Mouse (Mus musculus): ENCODE measurements around the gene Ptk6. TPM values are rescaled to one million over a fixed set of nuclear protein-coding genes. Genes with fewer than 3 reads are reported as not detected.

Ptk6 gene
- polyA plus RNA-seq, 1 experiment from 2014 or later, result not detected

- Histone ChIP-seq H3K4me3 (ENCODE audit: low read length) (no peak overlapping the region), H3K4me1 (ENCODE audit: insufficient read depth, low read length) (peaks cover 6% of the 10 kb centered on the region), H3K36me3 (ENCODE audit: insufficient read depth, low read length) (no peaks in the 10 kb centered on the region), H3K27me3 (ENCODE audit: insufficient read depth, low read length) (no peaks in the 10 kb centered on the region), H3K9me3 (ENCODE audit: low read length) (no peaks in the 10 kb centered on the region), H3K27ac (ENCODE audit: low read length) (no peak overlapping the region), H3K4me2 (replicated peaks; ENCODE audit: low read depth, low read length) (no peak overlapping the region), H3K9ac (replicated peaks; ENCODE audit: low read length) (no peak overlapping the region)
- no peak for ATAC-seq (ENCODE audit: low FRiP score, low TSS enrichment)
- WGBS, result 95% methylated on average over 2 of the region's 2 CpGs
Measured at GRCm38 (mm10) chr2:181224994-181225393, 22.4 kb upstream of the Ptk6 start.

- 26% methylated on average over 2 of the region's 2 CpGs for WGBS
- peak overlapping the region; percentile 89 for H3K27ac ChIP-seq (ENCODE audit: low read length)
- H3K4me2 ChIP-seq (replicated peaks; ENCODE audit: low read depth, low read length), result peak overlapping the region; percentile 69
- peaks cover 16% of the 10 kb centered on the region for H3K4me1 ChIP-seq (ENCODE audit: insufficient read depth, low read length)
- H3K4me3 ChIP-seq (ENCODE audit: low read length), result peak overlapping the region; percentile 43
- no peaks in the 10 kb centered on the region for H3K36me3 ChIP-seq (ENCODE audit: insufficient read depth, low read length)
- no peaks in the 10 kb centered on the region for H3K9me3 ChIP-seq (ENCODE audit: low read length)
- no peak for ATAC-seq (ENCODE audit: low FRiP score, low TSS enrichment)
- no peaks in the 10 kb centered on the region for H3K27me3 ChIP-seq (ENCODE audit: insufficient read depth, low read length)
- H3K9ac ChIP-seq (replicated peaks; ENCODE audit: low read length), result peak overlapping the region; percentile 58
Measured at GRCm38 (mm10) chr2:181220361-181220760, 17.8 kb upstream of the Ptk6 start.

GRCm38 (mm10) chr2:181219538-181220216 is 17.1 kb upstream of the Ptk6 start, which contains the start of gene Fndc11:
TSS of gene Fndc11 (plus strand) at chr2:181220013.
- H3K4me2 ChIP-seq (replicated peaks; ENCODE audit: low read depth, low read length), result peak within 1 kb of the TSS; percentile 69
- H3K4me3 ChIP-seq (ENCODE audit: low read length), result peak within 1 kb of the TSS; percentile 43
- H3K36me3 ChIP-seq (ENCODE audit: insufficient read depth, low read length), result no peaks in the 10 kb centered on the region
- peak within 1 kb of the TSS; percentile 58 for H3K9ac ChIP-seq (replicated peaks; ENCODE audit: low read length)
- peaks cover 16% of the 10 kb centered on the region for H3K4me1 ChIP-seq (ENCODE audit: insufficient read depth, low read length)
- H3K27ac ChIP-seq (ENCODE audit: low read length), result peak within 1 kb of the TSS; percentile 89
- no peaks in the 10 kb centered on the region for H3K27me3 ChIP-seq (ENCODE audit: insufficient read depth, low read length)
- under 1% methylated on average over 25 of the region's 25 CpGs for WGBS
- H3K9me3 ChIP-seq (ENCODE audit: low read length), result no peaks in the 10 kb centered on the region
- peak; percentile 94 for ATAC-seq (ENCODE audit: low FRiP score, low TSS enrichment)

DNA sequence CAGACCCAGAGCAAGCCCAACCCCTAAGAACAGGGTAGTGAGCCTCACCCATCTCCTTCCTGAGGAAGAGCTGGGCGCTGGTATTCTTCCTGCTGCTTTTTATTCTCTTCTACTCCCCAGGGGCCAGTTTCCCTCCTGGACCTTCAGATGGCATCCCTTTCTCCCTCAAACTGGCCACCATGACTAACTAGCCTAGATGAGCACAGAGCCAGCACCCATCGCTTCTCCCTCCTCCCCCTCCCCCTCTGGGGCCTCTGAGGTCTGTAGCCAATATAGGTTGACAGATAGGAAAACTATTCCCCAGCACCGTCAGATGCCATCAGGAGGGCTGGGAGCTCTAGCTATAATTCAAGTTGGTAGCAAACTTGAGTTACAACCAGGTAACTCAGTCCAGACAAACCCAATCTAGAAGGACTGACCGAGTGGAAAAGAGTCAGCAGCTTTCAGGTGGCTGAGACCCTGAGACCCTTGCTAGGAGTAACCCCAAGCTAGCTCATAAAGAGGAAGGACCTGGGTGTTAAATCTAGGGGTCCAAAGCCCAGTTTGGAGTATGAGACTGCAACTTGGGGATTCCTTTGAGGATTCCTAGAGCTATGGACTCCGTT is 16.4 kb upstream of the Ptk6 start:
- Histone ChIP-seq H3K4me2 (replicated peaks; ENCODE audit: low read depth, low read length) (peak overlapping the region; percentile 69), H3K27ac (ENCODE audit: low read length) (peak overlapping the region; percentile 89)
- 46% methylated on average over 5 of the region's 5 CpGs for WGBS

GRCm38 (mm10) chr2:181216037-181216436 is 13.4 kb upstream of the Ptk6 start:
- Histone ChIP-seq H3K4me3 (ENCODE audit: low read length) (no peak overlapping the region), H3K4me2 (replicated peaks; ENCODE audit: low read depth, low read length) (no peak overlapping the region), H3K27ac (ENCODE audit: low read length) (no peak overlapping the region), H3K36me3 (ENCODE audit: insufficient read depth, low read length) (no peaks in the 10 kb centered on the region), H3K27me3 (ENCODE audit: insufficient read depth, low read length) (peaks cover 30% of the 10 kb centered on the region), H3K4me1 (ENCODE audit: insufficient read depth, low read length) (peaks cover 27% of the 10 kb centered on the region), H3K9ac (replicated peaks; ENCODE audit: low read length) (no peak overlapping the region), H3K9me3 (ENCODE audit: low read length) (no peaks in the 10 kb centered on the region)
- WGBS, result 87% methylated on average over 6 of the region's 6 CpGs
- ATAC-seq (ENCODE audit: low FRiP score, low TSS enrichment), result no peak

More for the DNA sequence above, 16.4 kb upstream of the Ptk6 start:
- ATAC-seq (ENCODE audit: low FRiP score, low TSS enrichment), result no peak
- Histone ChIP-seq H3K27me3 (ENCODE audit: insufficient read depth, low read length) (peaks cover under 1% of the 10 kb centered on the region; the same call in 1 of the 2 replicates), H3K4me1 (ENCODE audit: insufficient read depth, low read length) (peaks cover 16% of the 10 kb centered on the region), H3K4me3 (ENCODE audit: low read length) (peak overlapping the region; percentile 43; the same call in 1 of the 2 replicates), H3K36me3 (ENCODE audit: insufficient read depth, low read length) (no peaks in the 10 kb centered on the region), H3K9me3 (ENCODE audit: low read length) (no peaks in the 10 kb centered on the region), H3K9ac (replicated peaks; ENCODE audit: low read length) (no peak overlapping the region)

DNA sequence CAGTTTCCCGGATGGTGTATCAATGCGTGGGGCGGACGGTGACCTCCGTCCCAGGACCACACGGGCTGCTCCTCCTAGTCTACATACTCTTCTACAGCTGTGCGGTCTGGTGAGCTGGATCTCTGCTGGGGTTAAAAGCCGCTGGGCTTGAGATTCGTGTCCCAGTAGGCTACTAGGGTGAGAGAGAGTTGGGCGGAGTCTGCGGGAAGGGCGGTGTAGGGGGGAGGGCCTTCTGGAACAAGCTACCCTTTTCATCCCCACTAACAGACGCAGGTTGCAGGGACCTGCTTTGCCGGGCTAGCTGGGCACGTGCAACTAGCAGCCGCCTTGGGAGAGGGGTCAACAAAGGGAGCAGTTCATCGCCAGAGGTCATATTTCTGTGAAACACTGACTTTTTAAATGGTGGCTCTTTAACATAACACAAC is 10.4 kb upstream of the Ptk6 start, which contains the start of gene Srms:
Srms (minus strand) TSS at position 165 of the 425 bp plus-strand sequence.
- WGBS, result 2% methylated on average over 17 of the region's 17 CpGs
- peak; percentile 83; the same call in 1 of the 2 replicates for ATAC-seq (ENCODE audit: low FRiP score, low TSS enrichment)

DNA sequence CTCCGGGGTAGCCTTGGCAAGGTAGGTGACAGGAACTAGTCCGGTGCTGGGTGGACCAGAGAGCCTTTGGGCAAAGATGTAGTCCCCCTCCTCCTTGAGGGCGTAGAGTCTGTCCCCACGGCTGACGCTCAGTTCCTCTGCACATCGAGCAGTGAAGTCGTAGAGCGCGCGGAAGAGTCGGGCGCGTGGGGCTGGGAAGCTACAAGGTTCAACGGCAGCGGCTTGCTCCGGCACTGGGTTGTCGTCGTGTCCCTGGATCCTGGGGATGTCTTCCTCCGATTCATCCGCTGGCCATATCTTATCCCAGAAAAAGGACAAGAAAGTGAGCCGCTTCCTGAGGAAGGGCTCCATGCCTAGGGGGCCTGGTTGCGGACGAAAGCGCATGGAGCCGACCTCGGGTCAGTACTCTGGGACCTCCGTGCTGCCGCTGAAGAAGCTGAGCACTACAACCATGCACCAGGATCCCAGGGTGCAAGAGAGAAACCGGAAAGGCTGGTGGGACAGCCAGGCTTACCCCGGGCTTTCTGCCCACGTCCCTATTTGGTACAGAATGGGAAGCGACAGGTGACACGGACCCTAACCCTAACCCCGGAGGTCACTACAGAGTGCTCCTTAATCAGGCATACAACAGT is 9.9 kb upstream of the Ptk6 start:
- H3K4me3 ChIP-seq (ENCODE audit: low read length), result peak overlapping the region; percentile 46
- peak overlapping the region; percentile 46 for H3K9ac ChIP-seq (replicated peaks; ENCODE audit: low read length)
- no peak overlapping the region for H3K27ac ChIP-seq (ENCODE audit: low read length)
- H3K4me1 ChIP-seq (ENCODE audit: insufficient read depth, low read length), result peaks cover 11% of the 10 kb centered on the region; the same call in 1 of the 2 replicates
- 2% methylated on average over 34 of the region's 34 CpGs for WGBS
- H3K9me3 ChIP-seq (ENCODE audit: low read length), result no peaks in the 10 kb centered on the region
- peaks cover 32% of the 10 kb centered on the region for H3K27me3 ChIP-seq (ENCODE audit: insufficient read depth, low read length)
- H3K4me2 ChIP-seq (replicated peaks; ENCODE audit: low read depth, low read length), result peak overlapping the region; percentile 69
- 0 out of 2 replicates have a peak, but pooled peaks have one; percentile 47 for ATAC-seq (ENCODE audit: low FRiP score, low TSS enrichment)
- no peaks in the 10 kb centered on the region for H3K36me3 ChIP-seq (ENCODE audit: insufficient read depth, low read length)

More for the DNA sequence above, 10.4 kb upstream of the Ptk6 start, which contains the start of gene Srms:
- H3K4me1 ChIP-seq (ENCODE audit: insufficient read depth, low read length), result peaks cover 11% of the 10 kb centered on the region; the same call in 1 of the 2 replicates
- H3K4me3 ChIP-seq (ENCODE audit: low read length), result peak within 1 kb of the TSS; percentile 46
- no peak within 1 kb of the TSS for H3K27ac ChIP-seq (ENCODE audit: low read length)
- H3K9me3 ChIP-seq (ENCODE audit: low read length), result no peaks in the 10 kb centered on the region
- peak within 1 kb of the TSS; percentile 46 for H3K9ac ChIP-seq (replicated peaks; ENCODE audit: low read length)
- peaks cover 32% of the 10 kb centered on the region for H3K27me3 ChIP-seq (ENCODE audit: insufficient read depth, low read length)
- H3K4me2 ChIP-seq (replicated peaks; ENCODE audit: low read depth, low read length), result peak within 1 kb of the TSS; percentile 69
- H3K36me3 ChIP-seq (ENCODE audit: insufficient read depth, low read length), result no peaks in the 10 kb centered on the region

DNA sequence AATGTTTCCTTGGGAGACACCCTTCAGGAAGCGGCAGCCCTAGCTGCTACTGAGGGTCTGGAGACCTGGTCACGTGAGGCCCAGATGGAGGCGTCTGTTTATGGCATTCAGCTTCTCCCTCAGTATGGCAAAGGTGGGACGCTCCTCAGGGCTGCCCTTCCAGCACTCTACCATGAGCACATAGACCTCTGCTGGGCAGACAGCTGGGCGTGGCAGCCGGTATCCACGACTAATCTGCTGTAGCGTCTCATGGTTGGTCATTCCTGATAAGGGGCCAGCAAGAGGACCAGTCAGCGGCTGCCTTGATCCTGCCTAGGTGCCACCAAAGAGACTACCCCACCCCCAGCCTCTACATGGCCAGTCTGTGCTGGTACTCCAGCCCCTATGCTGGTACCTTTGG is 3.5 kb upstream of the Ptk6 start:
- Histone ChIP-seq H3K27me3 (ENCODE audit: insufficient read depth, low read length) (0 out of 2 replicates have a peak, but pooled peaks cover 3% of the 10 kb centered on the region), H3K4me1 (ENCODE audit: insufficient read depth, low read length) (no peaks in the 10 kb centered on the region), H3K4me3 (ENCODE audit: low read length) (no peak overlapping the region), H3K36me3 (ENCODE audit: insufficient read depth, low read length) (no peaks in the 10 kb centered on the region), H3K27ac (ENCODE audit: low read length) (no peak overlapping the region), H3K9me3 (ENCODE audit: low read length) (no peaks in the 10 kb centered on the region), H3K9ac (replicated peaks; ENCODE audit: low read length) (no peak overlapping the region), H3K4me2 (replicated peaks; ENCODE audit: low read depth, low read length) (no peak overlapping the region)
- WGBS, result 76% methylated on average over 9 of the region's 9 CpGs
- ATAC-seq (ENCODE audit: low FRiP score, low TSS enrichment), result no peak

GRCm38 (mm10) chr2:181205678-181206077 is 3.1 kb upstream of the Ptk6 start:
- Histone ChIP-seq H3K27me3 (ENCODE audit: insufficient read depth, low read length) (no peaks in the 10 kb centered on the region), H3K27ac (ENCODE audit: low read length) (no peak overlapping the region), H3K9ac (replicated peaks; ENCODE audit: low read length) (no peak overlapping the region), H3K9me3 (ENCODE audit: low read length) (no peaks in the 10 kb centered on the region), H3K4me3 (ENCODE audit: low read length) (no peak overlapping the region), H3K4me1 (ENCODE audit: insufficient read depth, low read length) (no peaks in the 10 kb centered on the region), H3K4me2 (replicated peaks; ENCODE audit: low read depth, low read length) (no peak overlapping the region), H3K36me3 (ENCODE audit: insufficient read depth, low read length) (no peaks in the 10 kb centered on the region)
- WGBS, result 79% methylated on average over 5 of the region's 5 CpGs
- ATAC-seq (ENCODE audit: low FRiP score, low TSS enrichment), result no peak
